Mouse (Mus musculus) embryo, embryonic 11 days (tissue): ENCODE results near the gene Vps45.
"Not testable (repeated sequence)": the region's sequence is repeated elsewhere in the genome, so short reads cannot be mapped to it uniquely, and the experiment has no call there.

Source experiments
- DNase-seq: peaks from one replicate; pipeline ENCODE4 v3.0.0-alpha.2; 2015

Vps45 gene

GRCm38 (mm10) chr3:95965518-95966451, 92.5 kb downstream of the Vps45 start:
- DNase-seq = peak; percentile 75

GRCm38 (mm10) chr3:95963681-95964080, 94.6 kb downstream of the Vps45 start:
- peak; percentile 57 for DNase-seq

- DNase-seq = no peak
Measured at GRCm38 (mm10) chr3:95963230-95963629, 95.0 kb downstream of the Vps45 start.

- not testable (repeated sequence) for DNase-seq
Measured at GRCm38 (mm10) chr3:95962182-95962581, 96.1 kb downstream of the Vps45 start.

GRCm38 (mm10) chr3:95959807-95960206, 98.5 kb downstream of the Vps45 start:
- DNase-seq = no peak

GRCm38 (mm10) chr3:95959082-95959481, 99.2 kb downstream of the Vps45 start:
- DNase-seq = no peak

GRCm38 (mm10) chr3:95957359-95958148, 100.7 kb downstream of the Vps45 start:
- no peak for DNase-seq

GRCm38 (mm10) chr3:95955318-95955717, 102.9 kb downstream of the Vps45 start:
- no peak for DNase-seq

GRCm38 (mm10) chr3:95954648-95955173, 103.6 kb downstream of the Vps45 start:
- not testable (repeated sequence) for DNase-seq

GRCm38 (mm10) chr3:95953522-95953921, 104.7 kb downstream of the Vps45 start:
- DNase-seq = no peak

GRCm38 (mm10) chr3:95953023-95953422, 105.2 kb downstream of the Vps45 start:
- DNase-seq = no peak

- DNase-seq = not testable (repeated sequence)
Measured at GRCm38 (mm10) chr3:95951566-95951965, 106.7 kb downstream of the Vps45 start.

- DNase-seq = peak; percentile 94
Measured at GRCm38 (mm10) chr3:95950763-95951551, 107.3 kb downstream of the Vps45 start.
